Mouse (Mus musculus): ENCODE measurements at regions not wholly inside any gene's neighbourhood (a gene's known extent, or its start where the extent isn't known, plus 50 kb on each side); places are given as distances from the start of the nearest gene placed in this dataset.

- TF ChIP-seq CTCF (IDR thresholded peaks at IDR 0.05; ENCODE audit: low read depth), result no peak
- no peak for TF ChIP-seq EP300 (IDR thresholded peaks at IDR 0.05; ENCODE audit: low read depth)
Measured at GRCm38 (mm10) chr5:68254111-68254510, 222.5 kb downstream of the Grxcr1 start.

All from liver, embryonic 14.5 days (tissue).